Mouse (Mus musculus) layer of hippocampus, adult 6 months (tissue): Measurements from ENCODE around the gene Gm13539. TPM values are rescaled to one million over a fixed set of nuclear protein-coding genes. Genes with fewer than 3 reads are reported as not detected.

ENCODE experiments used
- long read RNA-seq, 2 experiments: library from polyadenylated mRNA; unstranded; transcript quantifications; one replicate each; pipeline ENCODE4 v2.0.0; 2019 to 2020
- polyA plus RNA-seq: library from polyadenylated mRNA; unstranded; fragments of <200 nt; fragmentation: Nextera tagmentation; gene quantifications from 2 replicates; pipeline ENCODE4 v1.2.3, GENCODE M21; 2021

Gm13539 gene
- not detected in 2 replicates for polyA plus RNA-seq
- long read RNA-seq, experiment 1 = 0 reads
- long read RNA-seq, experiment 2 = 0 reads

GRCm38 (mm10) chr2:25781957-25782356 is at the start of gene Gm13539:
Gene Gm13539, plus strand, starts transcription at chr2:25782257.

GRCm38 (mm10) chr2:25736709-25737108 is 45.3 kb upstream of the Gm13539 start, which contains the start of gene Obp2b:
Gene Obp2b, plus strand, starts transcription at chr2:25737009.

GRCm38 (mm10) chr2:25765269-25765668 is 16.8 kb upstream of the Gm13539 start, which contains the start of gene Lcn3:
Gene Lcn3, plus strand, starts transcription at chr2:25765569.

GRCm38 (mm10) chr2:25776717-25777116 is 5.3 kb upstream of the Gm13539 start, which contains the start of gene Lcn11:
Gene Lcn11, plus strand, starts transcription at chr2:25777017.

GRCm38 (mm10) chr2:25815748-25816147 is 33.7 kb downstream of the Gm13539 start, which contains the start of gene Glt6d1:
Gene Glt6d1, minus strand, starts transcription at chr2:25815848.

GRCm38 (mm10) chr2:25822806-25823205 is 40.7 kb downstream of the Gm13539 start, which contains the start of gene Lcn9:
Gene Lcn9, plus strand, starts transcription at chr2:25823153.

Other genes starting within 250 kb of the Gm13539 start
- gene Traf2, start 235.3 kb upstream of the Gm13539 start, polyA plus RNA-seq = 9.9 and 10.3 TPM in 2 replicates
- gene Edf1, start 224.4 kb upstream of the Gm13539 start, polyA plus RNA-seq = 801 and 843 TPM in 2 replicates
- 25.8 and 27.1 TPM in 2 replicates for gene Mamdc4, start 207.4 kb upstream of the Gm13539 start, polyA plus RNA-seq
- gene Phpt1, start 207.0 kb upstream of the Gm13539 start, polyA plus RNA-seq = 151 and 165 TPM in 2 replicates
- gene Ajm1, start 200.5 kb upstream of the Gm13539 start, polyA plus RNA-seq = 13.5 and 18.7 TPM in 2 replicates
- 58.2 and 69.1 TPM in 2 replicates for gene Rabl6, start 173.7 kb upstream of the Gm13539 start, polyA plus RNA-seq
- gene Ccdc183, start 164.6 kb upstream of the Gm13539 start, polyA plus RNA-seq = 0.83 and 1.1 TPM in 2 replicates
- 44.7 and 48.2 TPM in 2 replicates for gene Tmem141, start 160.3 kb upstream of the Gm13539 start, polyA plus RNA-seq
- 0.33 and 0.40 TPM in 2 replicates for gene Fcna, start 154.2 kb upstream of the Gm13539 start, polyA plus RNA-seq
- gene Lcn8, start 129.1 kb upstream of the Gm13539 start, polyA plus RNA-seq = not detected in 2 replicates
- gene Lcn5, start 124.3 kb upstream of the Gm13539 start, polyA plus RNA-seq = not detected in 2 replicates
- not detected in 2 replicates for gene Lcn6, start 105.5 kb upstream of the Gm13539 start, polyA plus RNA-seq
- not detected in 2 replicates for gene Lcn10, start 99.5 kb upstream of the Gm13539 start, polyA plus RNA-seq
- gene Obp2a, start 82.2 kb upstream of the Gm13539 start, polyA plus RNA-seq = not detected in 2 replicates
- gene Bmyc, start 75.5 kb upstream of the Gm13539 start, polyA plus RNA-seq = 212 and 245 TPM in 2 replicates
- gene Obp2b, start 45.2 kb upstream of the Gm13539 start, polyA plus RNA-seq = not detected in 2 replicates
- gene Lcn3, start 16.7 kb upstream of the Gm13539 start, polyA plus RNA-seq = not detected in 2 replicates
- not detected in 2 replicates for gene Lcn11, start 5.2 kb upstream of the Gm13539 start, polyA plus RNA-seq
- gene Glt6d1, start 33.6 kb downstream of the Gm13539 start, polyA plus RNA-seq = not detected in 2 replicates
- gene Lcn9, start 40.9 kb downstream of the Gm13539 start, polyA plus RNA-seq = not detected in 2 replicates
- gene Sohlh1, start 65.0 kb downstream of the Gm13539 start, polyA plus RNA-seq = 0.10 TPM in 1 of 2 replicates, not detected in the other
- 6.0 and 6.2 TPM in 2 replicates for gene Kcnt1, start 81.5 kb downstream of the Gm13539 start, polyA plus RNA-seq
- gene Camsap1, start 201.0 kb downstream of the Gm13539 start, polyA plus RNA-seq = 7.7 and 11.1 TPM in 2 replicates
- gene Ubac1, start 239.5 kb downstream of the Gm13539 start, polyA plus RNA-seq = 21.4 and 21.9 TPM in 2 replicates